17 mouse cellular contexts compared by ENCODE assay signal in genomic region chr15:92206695-92207094, GRCm38 (mm10).
"Had no signal": no experiment of that assay in that cellular context is flagged by ENCODE, and none has a peak within 500 bp of the region (broad histone marks: within the 10 kb centered on the region; RNA-seq: fewer than 3 reads in every experiment).

No protein-coding gene starts in this region.

- H3K4me2 ChIP-seq: liver, embryonic 13.5 days; liver, embryonic 15.5 days; lung, embryonic 15.5 days; midbrain, embryonic 11.5 days; midbrain, embryonic 13.5 days; midbrain, embryonic 15.5 days; neural tube, embryonic 12.5 days; stomach, embryonic 15.5 days had no signal

- DNase-seq: liver, embryonic 13.5 days; liver, postnatal 0 days; lung, postnatal 14 days; right cerebral cortex, postnatal 14 days; thymus, adult 2 months; thymus, postnatal 25 days; thymus, postnatal 4 days had no signal

- H3K9me3 ChIP-seq: liver, embryonic 13.5 days; liver, embryonic 15.5 days; lung, embryonic 15.5 days; midbrain, embryonic 13.5 days; midbrain, embryonic 15.5 days; neural tube, embryonic 12.5 days; stomach, embryonic 15.5 days had no signal

- H3K4me3 ChIP-seq: liver, embryonic 13.5 days; liver, embryonic 15.5 days; lung, embryonic 15.5 days; megakaryocyte, embryonic 14.5 days; midbrain, embryonic 13.5 days; midbrain, embryonic 15.5 days; neural tube, embryonic 12.5 days; stomach, embryonic 15.5 days had no signal

- H3K9ac ChIP-seq: liver, embryonic 13.5 days; liver, embryonic 15.5 days; liver, postnatal 0 days; lung, embryonic 15.5 days; midbrain, embryonic 13.5 days; midbrain, embryonic 15.5 days; neural tube, embryonic 12.5 days; stomach, embryonic 15.5 days had no signal

- H3K27me3 ChIP-seq: liver, embryonic 13.5 days; liver, embryonic 15.5 days; lung, embryonic 15.5 days; megakaryocyte, embryonic 14.5 days; midbrain, embryonic 13.5 days; midbrain, embryonic 15.5 days; neural tube, embryonic 12.5 days; stomach, embryonic 15.5 days had no signal

- H3K27ac ChIP-seq: liver, embryonic 13.5 days; liver, embryonic 15.5 days; lung, embryonic 15.5 days; macrophage; midbrain, embryonic 13.5 days; midbrain, embryonic 15.5 days; neural tube, embryonic 12.5 days; stomach, embryonic 15.5 days; stomach, postnatal 0 days had no signal

- ATAC-seq: liver, postnatal 0 days; midbrain, embryonic 13.5 days; midbrain, embryonic 15.5 days had no signal

- H3K4me1 ChIP-seq: liver, embryonic 13.5 days; liver, embryonic 15.5 days; lung, embryonic 15.5 days; megakaryocyte, embryonic 14.5 days; midbrain, embryonic 13.5 days; midbrain, embryonic 15.5 days; neural tube, embryonic 12.5 days; stomach, embryonic 15.5 days had no signal

- H3K36me3 ChIP-seq: liver, embryonic 13.5 days; liver, embryonic 15.5 days; lung, embryonic 15.5 days; midbrain, embryonic 13.5 days; midbrain, embryonic 15.5 days; neural tube, embryonic 12.5 days; stomach, embryonic 15.5 days had no signal
